15 mouse cellular contexts compared by ENCODE assay signal in the genomic region with DNA sequence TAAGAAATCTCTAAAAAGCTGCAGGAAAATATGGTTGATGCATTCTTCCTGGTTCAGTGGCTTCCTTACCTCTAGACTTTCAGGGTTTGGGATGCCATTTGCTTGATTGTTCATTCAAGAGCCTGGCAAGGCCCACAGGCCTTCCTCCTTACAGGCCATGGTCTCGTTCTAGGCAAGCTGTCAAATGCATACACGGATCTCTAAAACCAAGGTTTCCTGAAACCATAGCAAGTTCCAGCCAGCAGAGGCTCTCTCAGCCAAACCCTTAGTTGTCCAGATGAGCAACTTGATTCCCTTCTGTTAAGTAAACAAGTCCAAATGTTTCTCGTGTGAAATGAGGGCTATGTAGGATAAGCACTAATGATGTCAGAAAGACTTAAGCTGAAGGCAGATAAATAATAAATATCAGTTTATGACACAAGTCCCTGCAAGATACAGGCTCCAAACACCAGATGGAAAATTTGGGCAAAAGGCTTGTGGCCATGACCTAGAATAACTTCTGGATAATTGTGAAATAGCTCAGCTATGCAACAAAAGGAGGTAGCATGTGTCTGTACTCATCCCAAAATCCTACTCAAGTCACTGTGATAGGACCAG. TPM values are rescaled to one million over a fixed set of nuclear protein-coding genes. Genes with fewer than 3 reads are reported as not detected.
DNase-seq lines count a peak whose midpoint lies in the region; ATAC-seq and TF ChIP-seq lines count a peak whose summit lies in the region.
"Had no signal": no experiment of that assay in that cellular context is flagged by ENCODE, and none has a peak within 500 bp of the region (broad histone marks: within the 10 kb centered on the region; RNA-seq: fewer than 3 reads in every experiment).

No protein-coding gene starts in this region.

- TF ChIP-seq RAD21 in MEL (IDR thresholded peaks at IDR 0.05; ENCODE audit: low read depth, low read length), result no peak

- H3K4me3 ChIP-seq in kidney, postnatal 0 days (replicated peaks; ENCODE audit: low read depth, low read length), result no peak overlapping the region
- H3K4me3 ChIP-seq in MEL (ENCODE audit: control insufficient read depth in 1 of 2, insufficient read depth in 1 of 2, low read depth in 2 of 2, low read length in 2 of 2), result no peak overlapping the region
- H3K4me3 ChIP-seq: embryonic facial prominence, embryonic 10.5 days; forebrain, embryonic 13.5 days; heart, embryonic 13.5 days; myocyte had no signal

- H3K27me3 ChIP-seq in kidney, postnatal 0 days (ENCODE audit: insufficient read depth, low read length), result no peaks in the 10 kb centered on the region
- H3K27me3 ChIP-seq in MEL (ENCODE audit: control insufficient read depth in 1 of 2, insufficient read depth in 2 of 2, low read length in 2 of 2), result no peaks in the 10 kb centered on the region
- H3K27me3 ChIP-seq: forebrain, embryonic 13.5 days; heart, embryonic 13.5 days had no signal

- peak in 1 of 2 experiments; percentile 17; a peak in 1 of 4 replicates for TF ChIP-seq EP300 in MEL (IDR thresholded peaks at IDR 0.05; ENCODE audit: low read depth in 1 of 2, low read length in 2 of 2)

- no peak overlapping the region for H3K27ac ChIP-seq in kidney, postnatal 0 days
- peak overlapping the region; percentile 15 for H3K27ac ChIP-seq in MEL (ENCODE audit: control insufficient read depth, low read depth, low read length)
- H3K27ac ChIP-seq: embryonic facial prominence, embryonic 10.5 days; forebrain, embryonic 13.5 days; heart, embryonic 13.5 days had no signal

- H3K79me2 ChIP-seq in MEL (ENCODE audit: control insufficient read depth, insufficient read depth, low read length, poor library complexity), result no peaks in the 10 kb centered on the region

- H3K4me2 ChIP-seq in kidney, postnatal 0 days (ENCODE audit: low read length), result no peak overlapping the region
- H3K4me2 ChIP-seq: forebrain, embryonic 13.5 days; heart, embryonic 13.5 days had no signal

- no peak overlapping the region for H3K9ac ChIP-seq in kidney, postnatal 0 days (ENCODE audit: low read depth, low read length)
- H3K9ac ChIP-seq in MEL (ENCODE audit: control insufficient read depth, low read depth, low read length, poor library complexity, severe bottlenecking), result no peak overlapping the region
- H3K9ac ChIP-seq: forebrain, embryonic 13.5 days; heart, embryonic 13.5 days had no signal

- DNase-seq in kidney, postnatal 0 days (ENCODE audit: low spot score), result peak; percentile 19
- DNase-seq in kidney, adult 9 months, result no peak
- DNase-seq in 416B (ENCODE audit: low read depth), result peak; percentile 28
- no peak for DNase-seq in MEL (ENCODE audit: low read depth, low spot score)
- peak; percentile 4 to 9 for DNase-seq in heart, postnatal 14 days
- no peak for DNase-seq in thymus, adult 18-20 months
- no peak for DNase-seq in ovary, postnatal 10 days (ENCODE audit: low spot score)
- DNase-seq: cerebellum, adult 18-20 months; thymus, postnatal 4 days had no signal

- no peaks in the 10 kb centered on the region for H3K4me1 ChIP-seq in kidney, postnatal 0 days (replicated peaks; ENCODE audit: insufficient read depth, low read length)
- H3K4me1 ChIP-seq in MEL (ENCODE audit: control insufficient read depth in 1 of 2, insufficient read depth in 2 of 2, low read length in 2 of 2), result peaks cover 30 to 51% of the 10 kb centered on the region in 2 experiments
- H3K4me1 ChIP-seq: embryonic facial prominence, embryonic 10.5 days; forebrain, embryonic 13.5 days; heart, embryonic 13.5 days had no signal

- no peaks in the 10 kb centered on the region for H3K9me3 ChIP-seq in kidney, postnatal 0 days (replicated peaks; ENCODE audit: low read length)
- H3K9me3 ChIP-seq in MEL (replicated peaks; ENCODE audit: insufficient read depth, low read length), result no peaks in the 10 kb centered on the region
- H3K9me3 ChIP-seq: embryonic facial prominence, embryonic 10.5 days; forebrain, embryonic 13.5 days had no signal

- no peak; the same call in 1 of the 2 replicates for TF ChIP-seq CTCF in kidney, postnatal 0 days (IDR thresholded peaks at IDR 0.05; ENCODE audit: low read depth)
- TF ChIP-seq CTCF in MEL (IDR thresholded peaks at IDR 0.05 in 2 of 3, conservative IDR thresholded peaks at IDR 0.05 in 1 of 3; ENCODE audit: control insufficient read depth in 1 of 3, insufficient read depth in 1 of 3, low read depth in 2 of 3, low read length in 3 of 3, poor library complexity in 1 of 3, severe bottlenecking in 1 of 3), result no peak

- no peak for ATAC-seq in kidney, postnatal 0 days (replicated peaks; ENCODE audit: low FRiP score, low read depth)
- ATAC-seq: activated CD4-positive, CD25-positive, alpha-beta regulatory T cell, adult 4 months; forebrain, embryonic 13.5 days had no signal

- WGBS in kidney, postnatal 0 days, result 34% methylated on average over 3 of the region's 3 CpGs

- H3K36me3 ChIP-seq in kidney, postnatal 0 days (ENCODE audit: insufficient read depth, low read length), result no peaks in the 10 kb centered on the region
- H3K36me3 ChIP-seq in MEL (ENCODE audit: control insufficient read depth in 1 of 2, insufficient read depth in 2 of 2, low read length in 2 of 2), result peaks cover 0 to 52% of the 10 kb centered on the region in 2 experiments; a peak in 2 of 4 replicates
- H3K36me3 ChIP-seq: embryonic facial prominence, embryonic 10.5 days; heart, embryonic 13.5 days had no signal

- TF ChIP-seq POLR2A in MEL (IDR thresholded peaks at IDR 0.05; ENCODE audit: control insufficient read depth in 1 of 2, insufficient read depth in 1 of 2, low read depth in 1 of 2, low read length in 2 of 2, poor library complexity in 1 of 2), result no peak

- intact Hi-C loops in heart, postnatal 14 days (cut with DNase I), result no loop called here

TF ChIP-seq in MEL, 35 proteins besides CTCF, POLR2A, EP300 and RAD21:
- TF ChIP-seq UBTF (IDR thresholded peaks at IDR 0.05; ENCODE audit: borderline replicate concordance, insufficient read depth, low read depth, low read length) (no peak), MAFK (IDR thresholded peaks at IDR 0.05; ENCODE audit: borderline replicate concordance, low read depth, low read length) (no peak), NELFE (IDR thresholded peaks at IDR 0.05; ENCODE audit: low read depth, low read length) (no peak), MYB (IDR thresholded peaks at IDR 0.05; ENCODE audit: low read depth, low read length) (no peak), GABPA (IDR thresholded peaks at IDR 0.05; ENCODE audit: low read depth, low read length) (no peak)

RNA-seq across cellular contexts. Expression of a gene that starts 34.0 kb away (rescaled TPM):
- 0.05 and 0.15 TPM in 2 replicates for polyA plus RNA-seq in kidney, postnatal 0 days (2015; fragmentation: Nextera tagmentation; extraction: Ambion mirVana)
- 2.6 and 2.9 TPM in 2 replicates for total RNA-seq in MEL (2012; rRNA removed)
- under 1 TPM in 1 of 2 experiments, not detected in 1; 0.38 TPM for polyA plus RNA-seq in MEL (2012; ENCODE audit: insufficient read depth in 1 of 2, insufficient read length in 2 of 2, low read depth in 1 of 2, low replicate concordance in 2 of 2, missing spikeins in 1 of 2)
- total RNA-seq in heart, postnatal 14 days (2021), result 10 to 100 TPM; 12.0 to 17.9 TPM
- polyA plus RNA-seq: limb, embryonic 11.5 days had no signal

Comparison
In these comparisons a context has a peak if more than half of its experiments do, and no peak if none do; other contexts are left out.
1. DNase-seq: peak in kidney, postnatal 0 days (single experiment), 416B (single experiment) and heart, postnatal 14 days (2 of 2); none in kidney, adult 9 months (single experiment), MEL (single experiment), thymus, adult 18-20 months (0 of 2) and ovary, postnatal 10 days (single experiment).